Mouse (Mus musculus) hindbrain, embryonic 11.5 days (tissue): ENCODE measurements at regions not wholly inside any gene's neighbourhood (a gene's known extent, or its start where the extent isn't known, plus 50 kb on each side); places are given as distances from the start of the nearest gene placed in this dataset.

Experiments used
- ATAC-seq: fragments of 200-750 bp; cut with Nextera tagmentation; 2 replicates; pipeline ENCODE4 v1.8.0; 2017; ENCODE audit warnings: mild to moderate bottlenecking, moderate TSS enrichment, moderate library complexity; ENCODE audit not compliant: low FRiP score
- DNase-seq: peaks from one replicate; pipeline ENCODE4 v3.0.0-alpha.2; 2015; ENCODE audit warnings: low spot score
- H3K27ac ChIP-seq: fragments of 300-500 bp; sonication (generic); 2 replicates; pipeline ENCODE4 v1.5.1; 2014; ENCODE audit warnings: mild to moderate bottlenecking, low read depth, low read length
- H3K27me3 ChIP-seq: fragments of 300-500 bp; sonication (generic); 2 replicates; pipeline ENCODE4 v1.6.1; 2014; ENCODE audit warnings: mild to moderate bottlenecking, low read length, moderate library complexity, mixed read lengths; ENCODE audit not compliant: control insufficient read depth, insufficient read depth
- H3K36me3 ChIP-seq: fragments of 300-500 bp; sonication (generic); 2 replicates; pipeline ENCODE4 v1.6.1; 2014; ENCODE audit warnings: mild to moderate bottlenecking, low read length, moderate library complexity, mixed read lengths; ENCODE audit not compliant: control insufficient read depth, insufficient read depth
- H3K4me1 ChIP-seq: fragments of 300-500 bp; sonication (generic); replicated peaks from 2 replicates; pipeline ENCODE4 v1.6.1; 2014; ENCODE audit warnings: low read length, mixed read lengths; ENCODE audit not compliant: control insufficient read depth, insufficient read depth
- H3K4me2 ChIP-seq: fragments of 300-500 bp; sonication (generic); replicated peaks from 2 replicates; pipeline ENCODE4 v1.6.1; 2014; ENCODE audit warnings: mild to moderate bottlenecking, low read depth, low read length
- H3K4me3 ChIP-seq: fragments of 300-500 bp; sonication (generic); 2 replicates; pipeline ENCODE4 v1.5.1; 2014; ENCODE audit warnings: low read depth, low read length
- H3K9ac ChIP-seq: fragments of 300-500 bp; sonication (generic); 2 replicates; pipeline ENCODE4 v1.6.1; 2014; ENCODE audit warnings: low read depth, low read length
- H3K9me3 ChIP-seq: fragments of 300-500 bp; sonication (generic); 2 replicates; pipeline ENCODE4 v1.6.1; 2016; ENCODE audit warnings: low read length; ENCODE audit not compliant: control insufficient read depth
- WGBS: fragments of 180-500 bp; shearing (Covaris S2); extraction: QIAGEN DNeasy Blood & Tissue Kit; methylation state at CpG from one replicate; pipeline ENCODE4 v1.1.7; 2014; 5-methylcytosine and 5-hydroxymethylcytosine counted together

GRCm38 (mm10) chr11:114335950-114336838, 269.3 kb upstream of the Sdk2 start:
- 36% methylated on average over 10 of the region's 10 CpGs for WGBS
- ATAC-seq, result no peak

GRCm38 (mm10) chr11:114331579-114332150, 264.8 kb upstream of the Sdk2 start:
- ATAC-seq, result no peak
- no peaks in the 10 kb centered on the region for H3K4me1 ChIP-seq
- H3K36me3 ChIP-seq, result no peaks in the 10 kb centered on the region
- no peaks in the 10 kb centered on the region for H3K9me3 ChIP-seq
- no peak overlapping the region for H3K27ac ChIP-seq
- no peak overlapping the region for H3K4me3 ChIP-seq
- no peak overlapping the region for H3K9ac ChIP-seq
- no peak overlapping the region for H3K4me2 ChIP-seq
- no peaks in the 10 kb centered on the region for H3K27me3 ChIP-seq
- 71% methylated on average over 5 of the region's 5 CpGs for WGBS
- no peak for DNase-seq

More at GRCm38 (mm10) chr11:114335950-114336838, 269.3 kb upstream of the Sdk2 start:
- Histone ChIP-seq H3K4me2 (no peak overlapping the region), H3K27me3 (no peaks in the 10 kb centered on the region), H3K36me3 (no peaks in the 10 kb centered on the region), H3K27ac (no peak overlapping the region), H3K4me1 (no peaks in the 10 kb centered on the region), H3K9me3 (no peaks in the 10 kb centered on the region), H3K9ac (no peak overlapping the region), H3K4me3 (no peak overlapping the region)
- DNase-seq, result no peak

DNA sequence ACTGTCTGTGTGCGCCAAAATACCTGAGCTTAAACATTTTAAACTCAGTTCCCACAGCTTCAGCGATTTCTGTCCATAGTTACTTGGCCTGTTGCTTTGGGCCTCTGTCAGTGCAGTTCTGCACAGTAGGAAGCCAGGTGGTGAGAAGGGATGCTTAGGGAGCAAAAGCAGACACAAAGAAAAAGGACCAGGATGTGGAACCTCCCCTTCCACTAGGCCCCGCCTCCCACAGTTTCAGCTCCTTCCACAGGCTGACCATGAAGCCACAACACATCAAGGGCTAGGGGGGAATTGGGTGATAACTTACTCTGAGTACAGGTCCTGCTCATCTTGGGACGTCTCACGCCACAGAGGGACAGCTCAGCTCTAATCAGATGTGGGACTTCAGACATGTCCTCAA, 263.5 kb upstream of the Sdk2 start:
- H3K4me2 ChIP-seq, result no peak overlapping the region
- H3K4me1 ChIP-seq, result no peaks in the 10 kb centered on the region
- H3K9me3 ChIP-seq, result no peaks in the 10 kb centered on the region
- DNase-seq (no peak), ATAC-seq (no peak)
- WGBS, result 87% methylated on average over 5 of the region's 5 CpGs
- H3K9ac ChIP-seq, result no peak overlapping the region
- H3K27ac ChIP-seq, result no peak overlapping the region
- H3K27me3 ChIP-seq, result no peaks in the 10 kb centered on the region
- no peaks in the 10 kb centered on the region for H3K36me3 ChIP-seq
- H3K4me3 ChIP-seq, result no peak overlapping the region

- WGBS, result 89% methylated on average over 4 of the region's 4 CpGs
- Histone ChIP-seq H3K9ac (no peak overlapping the region), H3K4me3 (no peak overlapping the region), H3K36me3 (no peaks in the 10 kb centered on the region), H3K4me2 (no peak overlapping the region), H3K4me1 (no peaks in the 10 kb centered on the region), H3K9me3 (no peaks in the 10 kb centered on the region), H3K27me3 (no peaks in the 10 kb centered on the region), H3K27ac (no peak overlapping the region)
- ATAC-seq (no peak), DNase-seq (no peak)
Measured at GRCm38 (mm10) chr11:114322627-114323026, 255.8 kb upstream of the Sdk2 start.

- no peak overlapping the region for H3K27ac ChIP-seq
- no peak overlapping the region for H3K4me2 ChIP-seq
- no peaks in the 10 kb centered on the region for H3K27me3 ChIP-seq
- H3K9ac ChIP-seq, result no peak overlapping the region
- WGBS, result 90% methylated on average over 12 of the region's 12 CpGs
- no peaks in the 10 kb centered on the region for H3K9me3 ChIP-seq
- no peak for DNase-seq
- H3K36me3 ChIP-seq, result no peaks in the 10 kb centered on the region
- no peak overlapping the region for H3K4me3 ChIP-seq
- no peaks in the 10 kb centered on the region for H3K4me1 ChIP-seq
- no peak for ATAC-seq
Measured at GRCm38 (mm10) chr11:114321974-114322373, 255.1 kb upstream of the Sdk2 start.

GRCm38 (mm10) chr11:114321527-114321926, 254.7 kb upstream of the Sdk2 start:
- Histone ChIP-seq H3K4me1 (no peaks in the 10 kb centered on the region), H3K9ac (no peak overlapping the region), H3K27ac (no peak overlapping the region), H3K36me3 (no peaks in the 10 kb centered on the region), H3K4me2 (no peak overlapping the region), H3K27me3 (no peaks in the 10 kb centered on the region), H3K4me3 (no peak overlapping the region), H3K9me3 (no peaks in the 10 kb centered on the region)
- WGBS, result 94% methylated on average over 8 of the region's 8 CpGs
- no peak for DNase-seq
- no peak for ATAC-seq

DNA sequence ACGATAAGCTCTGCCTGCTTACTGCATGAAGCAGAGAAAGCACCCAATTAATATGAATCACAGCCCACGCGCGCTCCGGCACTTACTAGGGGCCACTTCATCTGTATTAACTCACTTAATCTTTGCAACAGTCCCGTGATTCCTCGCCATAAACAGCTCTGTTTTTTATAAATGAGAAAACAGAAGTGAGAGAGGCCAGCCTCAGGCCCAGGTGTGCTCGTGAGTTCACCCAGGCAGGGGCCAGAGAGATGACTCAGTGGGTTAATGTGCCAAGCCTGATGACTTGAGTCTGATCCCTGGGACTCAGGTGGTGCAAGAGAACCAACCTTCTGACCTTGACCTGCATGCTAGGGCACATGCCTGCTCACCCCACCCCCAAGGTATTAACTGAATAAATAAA, 248.4 kb upstream of the Sdk2 start:
- Histone ChIP-seq H3K9me3 (no peaks in the 10 kb centered on the region), H3K9ac (no peak overlapping the region), H3K27me3 (no peaks in the 10 kb centered on the region), H3K36me3 (no peaks in the 10 kb centered on the region), H3K4me3 (no peak overlapping the region), H3K27ac (no peak overlapping the region), H3K4me2 (no peak overlapping the region), H3K4me1 (no peaks in the 10 kb centered on the region)
- WGBS, result 82% methylated on average over 8 of the region's 8 CpGs
- DNase-seq, result no peak
- no peak for ATAC-seq

DNA sequence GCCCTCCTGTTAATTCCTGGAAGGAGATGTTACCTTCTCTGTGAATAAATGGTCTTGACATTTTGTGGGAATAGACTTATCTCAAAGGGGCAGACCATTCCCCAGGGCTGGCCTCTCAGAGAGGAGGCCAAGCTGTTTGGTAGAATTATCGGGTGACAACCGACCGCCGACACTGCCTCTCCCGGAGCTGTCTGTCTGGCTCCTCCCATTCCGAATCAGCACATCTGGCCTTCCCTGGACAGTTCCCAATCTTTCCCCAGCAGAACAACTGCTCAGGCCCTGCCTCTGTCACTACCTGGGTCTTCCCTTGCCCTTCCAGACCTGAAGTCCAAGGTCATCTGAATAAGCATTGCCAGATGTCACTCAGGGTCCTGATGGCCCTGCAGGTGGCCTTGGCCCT, 246.8 kb upstream of the Sdk2 start:
- no peaks in the 10 kb centered on the region for H3K36me3 ChIP-seq
- H3K4me1 ChIP-seq, result no peaks in the 10 kb centered on the region
- no peaks in the 10 kb centered on the region for H3K27me3 ChIP-seq
- no peak overlapping the region for H3K4me2 ChIP-seq
- no peak overlapping the region for H3K4me3 ChIP-seq
- ATAC-seq (no peak), DNase-seq (no peak)
- no peak overlapping the region for H3K9ac ChIP-seq
- 22% methylated on average over 6 of the region's 6 CpGs for WGBS
- no peaks in the 10 kb centered on the region for H3K9me3 ChIP-seq
- no peak overlapping the region for H3K27ac ChIP-seq

DNA sequence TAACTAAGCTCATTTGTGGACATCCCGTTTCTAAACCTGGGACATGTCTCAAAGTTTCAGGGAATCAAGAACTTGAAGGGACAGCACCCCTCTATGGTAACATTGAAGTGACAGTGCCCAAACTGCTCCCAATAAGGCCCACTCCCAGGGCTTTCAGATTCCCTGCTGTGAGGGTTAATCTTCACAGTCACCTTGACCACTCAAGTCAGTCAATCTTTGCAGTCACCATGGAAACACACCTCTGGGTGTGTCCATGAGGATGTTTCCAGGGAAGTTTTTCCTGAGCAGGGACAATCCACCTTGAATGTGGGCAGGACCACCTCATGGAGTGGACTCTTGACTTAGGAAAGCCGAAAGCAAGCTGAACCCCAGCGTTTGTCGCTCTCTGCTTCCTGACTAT, 244.8 kb upstream of the Sdk2 start:
- WGBS, result 81% methylated on average over 4 of the region's 4 CpGs
- DNase-seq (no peak), ATAC-seq (no peak)
- no peaks in the 10 kb centered on the region for H3K27me3 ChIP-seq
- H3K36me3 ChIP-seq, result no peaks in the 10 kb centered on the region
- H3K9ac ChIP-seq, result no peak overlapping the region
- H3K4me2 ChIP-seq, result no peak overlapping the region
- H3K4me1 ChIP-seq, result no peaks in the 10 kb centered on the region
- no peak overlapping the region for H3K4me3 ChIP-seq
- no peaks in the 10 kb centered on the region for H3K9me3 ChIP-seq
- H3K27ac ChIP-seq, result no peak overlapping the region
